Mouse (Mus musculus): ENCODE results near the gene Gm12790.
"Not testable (repeated sequence)": the region's sequence is repeated elsewhere in the genome, so short reads cannot be mapped to it uniquely, and the experiment has no call there.

Gene Gm12790

GRCm38 (mm10) chr4:101980949-101981348 lies at the start of gene Gm12790:
Gm12790 (minus strand) TSS chr4:101981049.
- not testable (repeated sequence) for DNase-seq

- no peak for DNase-seq
Observed at GRCm38 (mm10) chr4:102026619-102027018, 45.8 kb upstream of the Gm12790 start.

- peak; percentile 52 for DNase-seq
Observed at GRCm38 (mm10) chr4:101998267-101998922, 17.5 kb upstream of the Gm12790 start.

GRCm38 (mm10) chr4:101997426-101997825 lies 16.6 kb upstream of the Gm12790 start:
- DNase-seq, result no peak

GRCm38 (mm10) chr4:101986326-101986725 lies 5.5 kb upstream of the Gm12790 start, which contains the start of gene Gm12789:
Gm12789 (plus strand) TSS chr4:101986626.
- not testable (repeated sequence) for DNase-seq

GRCm38 (mm10) chr4:101985678-101986077 lies 4.8 kb upstream of the Gm12790 start:
- no peak for DNase-seq

- not testable (repeated sequence) for DNase-seq
Observed at GRCm38 (mm10) chr4:101940107-101940506, 40.7 kb downstream of the Gm12790 start, which contains the start of gene Gm12794. Gm12794 (plus strand) TSS chr4:101940407.

All from thymus, postnatal 14 days (tissue).